Mouse (Mus musculus) heart, embryonic 13.5 days (tissue): ENCODE data around the gene AW549877. TPM values are rescaled to one million over a fixed set of nuclear protein-coding genes. Genes with fewer than 3 reads are reported as not detected.

ENCODE experiments used
- ATAC-seq: fragments of 200-750 bp; cut with Nextera tagmentation; 2 replicates; pipeline ENCODE4 v1.8.0; 2017; ENCODE audit warnings: moderate TSS enrichment; ENCODE audit not compliant: insufficient number of reproducible peaks, low FRiP score, low TSS enrichment; ENCODE audit errors: extremely low read depth
- H3K27ac ChIP-seq: fragments of 300-500 bp; sonication (generic); replicated peaks from 2 replicates; pipeline ENCODE4 v1.5.1; 2015; ENCODE audit warnings: moderate library complexity, mild to moderate bottlenecking, inconsistent platforms
- H3K27me3 ChIP-seq: fragments of 300-500 bp; sonication (generic); replicated peaks from 2 replicates; pipeline ENCODE4 v1.6.1; 2015; ENCODE audit warnings: mild to moderate bottlenecking, inconsistent platforms
- H3K36me3 ChIP-seq: fragments of 300-500 bp; sonication (generic); 2 replicates; pipeline ENCODE4 v1.6.1; 2015; ENCODE audit warnings: mild to moderate bottlenecking, inconsistent platforms
- H3K4me1 ChIP-seq: fragments of 300-500 bp; sonication (generic); 2 replicates; pipeline ENCODE4 v1.6.1; 2015; ENCODE audit warnings: inconsistent platforms
- H3K4me2 ChIP-seq: fragments of 300-500 bp; sonication (generic); 2 replicates; pipeline ENCODE4 v1.6.1; 2015; ENCODE audit warnings: inconsistent platforms, mild to moderate bottlenecking, moderate library complexity
- H3K4me3 ChIP-seq: fragments of 300-500 bp; sonication (generic); 2 replicates; pipeline ENCODE4 v1.5.1; 2015; ENCODE audit warnings: moderate library complexity, mild to moderate bottlenecking, inconsistent platforms
- H3K9ac ChIP-seq: fragments of 300-500 bp; sonication (generic); 2 replicates; pipeline ENCODE4 v1.6.1; 2015; ENCODE audit warnings: inconsistent platforms, mild to moderate bottlenecking, moderate library complexity
- H3K9me3 ChIP-seq: fragments of 300-500 bp; sonication (generic); 2 replicates; pipeline ENCODE4 v1.6.1; 2016; ENCODE audit warnings: inconsistent platforms
- WGBS: fragments of 180-500 bp; shearing (Covaris S2); methylation state at CpG from one replicate; pipeline ENCODE4 v1.1.7; 2015; ENCODE audit warnings: mixed read lengths; 5-methylcytosine and 5-hydroxymethylcytosine counted together
- polyA plus RNA-seq: library from polyadenylated mRNA; unstranded; fragments of >200 nt; fragmentation: Nextera tagmentation; extraction: Ambion mirVana; gene quantifications from 2 replicates; pipeline ENCODE4 v1.2.1, GENCODE M21; 2015

Gene AW549877
- polyA plus RNA-seq, 1 experiment from 2014 or later: 22.6 TPM

DNA sequence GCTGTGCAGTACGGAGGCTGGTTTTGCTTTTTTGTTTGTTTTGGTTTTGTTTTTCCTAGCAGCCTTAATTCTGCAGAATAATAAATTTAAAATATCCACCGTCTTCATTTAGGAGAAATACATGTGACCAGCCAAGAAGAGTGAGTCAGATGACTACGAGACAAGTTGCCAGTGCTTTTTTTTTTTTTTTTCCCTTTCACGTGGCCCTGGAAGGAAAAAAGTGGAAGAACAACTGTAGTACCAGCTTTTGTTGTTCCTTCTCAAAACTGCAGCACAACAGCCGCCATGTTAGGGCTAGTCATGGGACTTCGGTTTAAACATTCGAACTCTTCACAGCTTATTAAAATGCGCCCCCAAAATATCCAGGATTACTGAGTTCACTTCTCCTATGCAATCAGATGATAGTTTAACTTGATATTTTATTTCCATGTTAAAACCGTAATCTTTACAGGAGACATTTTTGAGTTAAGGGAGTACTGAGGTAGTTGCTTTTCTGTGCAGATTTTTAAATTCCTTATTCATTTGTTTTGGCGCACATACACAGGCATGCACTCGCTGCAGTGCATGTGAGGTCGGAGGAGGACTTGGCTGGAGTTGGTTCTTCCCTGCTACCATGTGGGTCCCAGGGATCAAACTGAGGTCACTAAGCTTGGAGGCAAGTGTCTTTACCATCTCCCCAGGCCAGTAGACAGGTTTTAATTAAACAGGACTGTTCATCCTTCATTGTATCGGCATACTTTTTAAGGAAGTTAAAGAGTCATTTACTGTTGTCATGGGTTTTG, 29.4 kb upstream of the AW549877 start:
- Histone ChIP-seq H3K4me2 (peak overlapping the region; percentile 69; the same call in 1 of the 2 replicates), H3K27ac (peak overlapping the region; percentile 99; the same call in 1 of the 2 replicates), H3K4me3 (no peak overlapping the region)

DNA sequence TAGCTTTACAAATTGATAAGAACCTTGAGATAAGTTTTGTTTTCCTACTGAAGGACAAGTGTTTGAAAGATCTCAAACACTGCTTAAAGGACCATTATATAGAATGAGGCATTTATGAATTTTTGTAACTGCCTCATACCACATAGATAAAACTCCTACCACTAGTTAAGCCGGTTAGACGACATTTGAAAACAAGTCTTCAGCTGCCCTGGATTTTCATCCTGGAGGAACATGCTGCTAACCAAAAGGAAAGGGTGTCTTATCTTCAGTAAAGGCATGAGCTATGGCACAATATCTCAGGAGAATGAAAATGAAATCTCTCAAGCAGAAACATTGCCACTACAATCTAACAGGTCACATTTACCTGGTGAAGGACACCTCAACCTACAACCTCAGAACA, 28.2 kb upstream of the AW549877 start:
- no peaks in the 10 kb centered on the region for H3K36me3 ChIP-seq
- ATAC-seq: no peak
- H3K4me3 ChIP-seq: no peak overlapping the region
- H3K27me3 ChIP-seq: no peaks in the 10 kb centered on the region
- H3K9ac ChIP-seq: no peak overlapping the region
- H3K27ac ChIP-seq: no peak overlapping the region
- H3K9me3 ChIP-seq: no peaks in the 10 kb centered on the region
- no peak overlapping the region for H3K4me2 ChIP-seq
- H3K4me1 ChIP-seq: peaks cover 31% of the 10 kb centered on the region
- WGBS: 77% methylated on average over 2 of the region's 2 CpGs

More for the DNA sequence above, 29.4 kb upstream of the AW549877 start:
- Histone ChIP-seq H3K36me3 (no peaks in the 10 kb centered on the region), H3K27me3 (no peaks in the 10 kb centered on the region), H3K9me3 (no peaks in the 10 kb centered on the region), H3K9ac (no peak overlapping the region), H3K4me1 (peaks cover 33% of the 10 kb centered on the region)
- ATAC-seq: no peak
- WGBS: 75% methylated on average over 13 of the region's 13 CpGs

DNA sequence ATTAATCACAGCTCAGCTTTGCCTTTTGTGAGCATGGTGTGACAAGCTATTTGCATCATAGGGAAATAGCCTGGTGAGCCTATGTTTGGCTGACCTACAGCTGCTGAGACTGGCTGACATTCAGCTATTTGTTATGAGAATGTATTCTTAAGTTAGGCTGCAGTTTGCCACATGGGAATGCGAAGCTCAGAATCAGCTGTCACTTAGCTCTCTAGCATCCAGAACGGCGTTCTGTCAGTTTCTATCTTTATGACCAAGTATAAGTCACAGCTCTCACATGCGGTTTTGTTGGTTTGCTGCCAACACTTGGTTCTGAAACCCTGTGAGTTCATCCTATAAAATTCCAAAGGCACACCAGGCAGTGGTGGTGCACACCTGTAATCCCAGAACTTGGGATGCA, 25.2 kb upstream of the AW549877 start:
- no peak for ATAC-seq
- Histone ChIP-seq H3K36me3 (no peaks in the 10 kb centered on the region), H3K9ac (no peak overlapping the region), H3K27ac (no peak overlapping the region; the same call in 1 of the 2 replicates), H3K4me1 (peaks cover 16% of the 10 kb centered on the region), H3K4me2 (no peak overlapping the region), H3K9me3 (no peaks in the 10 kb centered on the region), H3K27me3 (no peaks in the 10 kb centered on the region), H3K4me3 (no peak overlapping the region)
- 45% methylated on average over 4 of the region's 4 CpGs for WGBS

DNA sequence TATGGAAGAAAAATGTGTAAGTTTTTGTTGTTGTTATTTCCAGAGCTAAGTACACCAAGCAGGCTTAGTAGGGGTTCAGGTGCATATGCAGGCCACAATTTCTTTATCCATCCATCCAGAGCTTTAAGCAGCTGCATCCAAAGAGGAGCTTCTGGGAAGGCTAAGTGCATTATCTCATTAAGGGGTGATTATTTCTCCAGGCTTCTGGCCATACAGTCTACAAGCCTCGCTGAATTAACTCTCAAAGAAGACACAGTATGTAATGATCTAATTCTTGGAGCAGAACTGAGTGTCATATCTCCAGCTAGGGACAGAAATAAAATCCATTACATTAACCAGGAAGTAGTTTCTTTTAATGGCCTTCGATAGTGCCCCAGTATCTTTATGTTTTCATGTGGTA, 18.3 kb upstream of the AW549877 start:
- ATAC-seq: no peak
- Histone ChIP-seq H3K27ac (no peak overlapping the region), H3K4me2 (no peak overlapping the region), H3K9me3 (no peaks in the 10 kb centered on the region), H3K4me3 (no peak overlapping the region), H3K9ac (no peak overlapping the region), H3K36me3 (no peaks in the 10 kb centered on the region), H3K4me1 (no peaks in the 10 kb centered on the region), H3K27me3 (no peaks in the 10 kb centered on the region)
- WGBS: 60% methylated on average over 2 of the region's 2 CpGs

DNA sequence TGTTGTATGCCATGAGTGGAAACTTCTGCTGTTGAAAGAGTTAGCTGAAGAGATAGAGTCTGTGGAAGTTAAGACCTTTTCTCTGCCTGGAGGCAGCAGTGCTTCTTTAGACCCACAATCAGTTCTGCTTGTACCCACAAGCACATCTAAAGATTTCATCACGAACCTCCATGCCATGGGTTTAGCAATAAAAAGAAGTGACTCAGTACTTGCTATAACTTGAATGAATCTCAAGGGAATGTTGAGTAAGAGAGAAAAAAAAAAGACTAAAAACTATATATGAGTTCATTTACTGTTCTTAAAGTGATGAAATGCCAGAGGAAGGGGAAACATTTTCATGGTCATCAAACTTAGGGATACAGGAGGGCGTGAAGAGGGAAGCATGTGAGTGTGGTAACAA, 5.0 kb upstream of the AW549877 start:
- Histone ChIP-seq H3K4me3 (no peak overlapping the region), H3K36me3 (no peaks in the 10 kb centered on the region), H3K9ac (no peak overlapping the region), H3K27me3 (no peaks in the 10 kb centered on the region), H3K9me3 (peaks cover 7% of the 10 kb centered on the region), H3K4me2 (no peak overlapping the region), H3K4me1 (peaks cover 6% of the 10 kb centered on the region), H3K27ac (no peak overlapping the region)
- ATAC-seq: no peak
- 71% methylated on average over 2 of the region's 2 CpGs for WGBS

DNA sequence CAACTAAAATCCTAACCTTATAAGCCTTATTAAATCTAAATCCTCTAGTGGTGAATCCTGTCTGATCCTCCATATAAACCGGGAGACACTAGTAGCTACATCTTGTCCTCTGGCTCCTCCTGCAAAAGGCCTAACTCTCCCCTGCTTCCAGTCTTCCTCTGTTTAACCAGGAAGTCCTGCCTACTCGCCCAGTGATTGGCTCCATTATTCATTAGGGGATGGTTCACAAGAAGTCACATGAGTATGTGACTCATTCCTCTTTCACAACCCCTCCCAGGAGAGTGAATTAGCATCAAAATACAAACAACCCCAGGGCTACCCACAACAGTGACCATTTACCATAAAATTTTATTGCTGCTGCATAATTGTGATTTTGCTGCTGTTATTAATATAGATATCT, 3.6 kb upstream of the AW549877 start:
- Histone ChIP-seq H3K4me2 (no peak overlapping the region), H3K36me3 (no peaks in the 10 kb centered on the region), H3K9ac (no peak overlapping the region), H3K9me3 (no peaks in the 10 kb centered on the region), H3K4me1 (peaks cover 13% of the 10 kb centered on the region), H3K27me3 (no peaks in the 10 kb centered on the region), H3K4me3 (no peak overlapping the region), H3K27ac (no peak overlapping the region)
- ATAC-seq: no peak
- WGBS: 62% methylated on average over 2 of the region's 2 CpGs

DNA sequence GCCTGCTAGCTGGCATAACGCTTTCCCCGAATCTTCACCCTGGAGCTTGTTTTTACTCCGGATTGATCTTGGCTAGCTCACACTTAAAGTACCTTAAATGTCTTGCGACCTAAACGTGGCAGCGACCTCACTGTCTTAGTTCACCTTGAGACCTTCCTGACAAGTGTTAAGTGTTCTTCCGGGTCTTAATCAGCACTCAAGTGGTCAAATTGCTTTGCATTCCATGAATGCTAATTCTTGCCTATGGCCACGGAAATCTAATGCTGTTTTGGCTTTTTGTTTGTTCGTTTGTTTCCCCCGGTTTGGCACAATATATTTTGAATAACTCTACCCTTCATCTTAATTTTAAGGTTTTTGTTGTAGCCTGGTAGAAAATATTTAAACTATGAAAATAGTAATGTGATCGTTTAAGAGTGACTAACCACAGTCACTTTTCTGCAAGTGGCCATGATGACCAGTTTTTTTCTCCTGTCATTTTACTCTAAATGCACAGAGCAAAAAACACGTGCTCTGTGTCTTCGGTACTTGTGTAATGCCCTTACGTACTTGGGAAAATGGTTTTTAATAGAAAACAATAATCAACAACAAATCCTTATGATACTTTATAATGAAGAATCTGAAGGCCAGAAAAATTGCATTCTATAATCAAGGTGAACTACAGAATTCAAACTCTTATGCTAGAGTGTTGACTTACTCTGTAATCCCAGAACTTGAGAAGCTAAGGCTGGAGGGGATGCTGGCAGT, 895 bp upstream of the AW549877 start:
- peak overlapping the region; percentile 81 for H3K4me2 ChIP-seq
- no peak for ATAC-seq
- 20% methylated on average over 14 of the region's 14 CpGs for WGBS

DNA sequence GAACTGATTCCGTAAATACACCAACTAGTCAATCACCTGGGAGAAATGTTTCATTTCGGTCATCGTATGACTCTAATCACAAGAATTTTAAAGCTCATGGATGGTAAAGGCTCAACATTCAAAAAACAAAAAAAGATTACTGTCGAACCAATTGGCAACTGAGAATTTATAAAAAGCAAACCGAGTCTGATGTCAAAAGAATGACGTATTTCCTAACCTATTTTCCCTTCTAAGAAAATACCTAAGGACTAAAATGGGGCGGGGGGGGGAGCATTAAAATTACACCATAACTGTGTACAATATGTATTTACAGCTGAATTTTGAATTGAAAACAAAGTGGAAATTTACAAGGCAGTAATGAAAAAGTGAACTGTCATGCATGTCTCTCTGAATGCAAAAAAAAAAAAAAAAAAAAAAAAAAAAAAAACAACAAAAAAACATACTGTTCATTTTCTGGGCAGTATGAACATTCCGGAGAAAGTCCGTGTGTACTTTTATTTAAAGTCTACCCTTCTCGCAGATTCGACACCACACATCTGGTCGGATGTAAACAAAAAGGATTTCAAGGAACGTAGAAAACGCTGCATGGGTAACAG, 594 bp downstream of the AW549877 start:
- 20% methylated on average over 14 of the region's 14 CpGs for whole genome bisulfite sequencing
- H3K27ac ChIP-seq: peak overlapping the region; percentile 97
- peak overlapping the region; percentile 91 for H3K9ac ChIP-seq
- H3K27me3 ChIP-seq: no peaks in the 10 kb centered on the region
- peaks cover 23% of the 10 kb centered on the region for H3K36me3 ChIP-seq
- peak overlapping the region; percentile 85 for H3K4me3 ChIP-seq
- H3K9me3 ChIP-seq: no peaks in the 10 kb centered on the region
- H3K4me1 ChIP-seq: peaks cover 19% of the 10 kb centered on the region
- peak overlapping the region; percentile 81 for H3K4me2 ChIP-seq
- ATAC-seq: no peak

More for the DNA sequence above, 895 bp upstream of the AW549877 start:
- Histone ChIP-seq H3K9me3 (no peaks in the 10 kb centered on the region), H3K4me3 (peak overlapping the region; percentile 85), H3K27me3 (no peaks in the 10 kb centered on the region), H3K36me3 (peaks cover 8% of the 10 kb centered on the region), H3K9ac (peak overlapping the region; percentile 83), H3K4me1 (peaks cover 19% of the 10 kb centered on the region), H3K27ac (peak overlapping the region; percentile 95)

DNA sequence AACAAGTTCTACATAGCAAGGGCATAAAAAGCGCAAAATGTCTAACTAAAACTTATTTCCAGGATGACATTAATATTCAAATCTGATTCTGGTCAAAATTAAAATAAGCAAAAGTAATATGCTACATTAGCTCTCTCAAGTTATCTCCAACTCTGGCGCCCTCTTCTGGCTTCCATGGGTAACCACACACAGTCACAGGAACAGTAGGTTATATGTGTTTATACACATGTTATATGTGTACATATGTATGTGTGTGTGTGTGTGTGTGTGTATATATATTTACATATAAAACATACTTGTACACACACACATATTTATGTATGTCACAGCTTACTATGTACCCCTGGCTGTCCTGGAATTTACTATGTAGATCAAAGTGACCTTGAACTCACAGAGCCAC, 7.6 kb downstream of the AW549877 start:
- no peak for ATAC-seq
- Histone ChIP-seq H3K4me1 (no peaks in the 10 kb centered on the region), H3K4me2 (no peak overlapping the region), H3K27ac (no peak overlapping the region), H3K27me3 (no peaks in the 10 kb centered on the region), H3K9me3 (no peaks in the 10 kb centered on the region; the same call in 1 of the 2 replicates), H3K36me3 (peaks cover 82% of the 10 kb centered on the region), H3K9ac (no peak overlapping the region), H3K4me3 (no peak overlapping the region)
- WGBS: 63% methylated on average over 2 of the region's 2 CpGs

DNA sequence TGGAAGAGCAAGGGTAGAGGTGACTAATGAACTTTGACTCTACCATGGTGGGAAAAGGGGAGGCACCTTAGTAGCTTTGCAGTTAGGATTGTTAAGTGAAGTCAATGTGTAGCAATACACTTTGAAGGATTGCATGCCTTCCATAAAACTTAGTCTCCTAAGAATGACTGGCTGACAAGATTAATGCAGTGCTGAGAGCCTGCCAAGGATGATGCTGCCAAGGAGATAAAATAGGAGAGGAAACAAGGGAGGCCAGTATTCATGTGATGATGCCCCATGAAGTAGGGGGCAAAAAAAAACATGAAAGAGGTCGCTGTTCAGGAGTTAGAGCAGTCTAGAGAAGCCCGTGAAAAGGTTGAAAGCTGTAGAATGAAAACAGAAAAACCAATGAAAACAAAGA, 10.7 kb downstream of the AW549877 start:
- Histone ChIP-seq H3K9me3 (no peaks in the 10 kb centered on the region; the same call in 1 of the 2 replicates), H3K27me3 (no peaks in the 10 kb centered on the region), H3K4me3 (no peak overlapping the region), H3K9ac (no peak overlapping the region), H3K27ac (no peak overlapping the region), H3K36me3 (peaks cover 76% of the 10 kb centered on the region), H3K4me1 (peaks cover 3% of the 10 kb centered on the region; the same call in 1 of the 2 replicates), H3K4me2 (no peak overlapping the region)
- ATAC-seq: no peak
- WGBS: 85% methylated on average over 2 of the region's 2 CpGs

DNA sequence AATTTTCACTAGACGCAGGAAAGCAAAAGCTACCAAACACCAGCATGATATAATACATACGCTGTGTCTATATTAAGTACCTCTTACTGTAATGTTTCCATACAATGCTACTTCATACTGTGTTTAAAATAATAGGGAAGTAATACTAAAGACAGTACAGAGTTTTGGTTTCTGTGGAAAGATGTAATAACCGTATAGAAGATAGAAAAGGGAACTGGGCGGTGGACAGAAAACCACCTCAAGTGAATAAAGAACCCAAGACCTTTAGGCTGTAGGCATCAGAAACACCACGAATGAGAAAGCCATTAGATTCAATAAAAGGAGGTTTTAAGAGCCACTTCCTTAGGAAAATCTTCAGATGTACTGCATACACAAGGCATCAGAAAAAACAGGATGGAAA, 12.8 kb downstream of the AW549877 start:
- Histone ChIP-seq H3K27ac (no peak overlapping the region), H3K36me3 (peaks cover 57% of the 10 kb centered on the region), H3K4me2 (no peak overlapping the region), H3K9ac (no peak overlapping the region), H3K9me3 (no peaks in the 10 kb centered on the region), H3K4me3 (no peak overlapping the region), H3K4me1 (peaks cover 7% of the 10 kb centered on the region; the same call in 1 of the 2 replicates), H3K27me3 (no peaks in the 10 kb centered on the region)
- WGBS: 91% methylated on average over 5 of the region's 5 CpGs
- ATAC-seq: no peak
